Mouse (Mus musculus) forebrain, embryonic 11.5 days (tissue): Measurements from ENCODE around the gene Hipk3. TPM values are rescaled to one million over a fixed set of nuclear protein-coding genes. Genes with fewer than 3 reads are reported as not detected.

ENCODE experiments used
- ATAC-seq: fragments of 200-750 bp; cut with Nextera tagmentation; replicated peaks from 2 replicates; pipeline ENCODE4 v1.8.0; 2017; ENCODE audit warnings: moderate TSS enrichment; ENCODE audit not compliant: low FRiP score
- DNase-seq: peaks from one replicate; pipeline ENCODE4 v3.0.0-alpha.2; 2017; ENCODE audit warnings: low spot score
- H3K27ac ChIP-seq: fragments of 300-500 bp; sonication (generic); 2 replicates; pipeline ENCODE4 v1.5.1; 2014; ENCODE audit warnings: low read depth, low read length
- H3K27me3 ChIP-seq: fragments of 300-500 bp; sonication (generic); 2 replicates; pipeline ENCODE4 v1.6.1; 2014; ENCODE audit warnings: mild to moderate bottlenecking, low read length, mixed read lengths; ENCODE audit not compliant: control insufficient read depth, insufficient read depth
- H3K36me3 ChIP-seq: fragments of 300-500 bp; sonication (generic); 2 replicates; pipeline ENCODE4 v1.6.1; 2014; ENCODE audit warnings: mild to moderate bottlenecking, low read length, moderate library complexity, mixed read lengths; ENCODE audit not compliant: control insufficient read depth, insufficient read depth
- H3K4me1 ChIP-seq: fragments of 300-500 bp; sonication (generic); replicated peaks from 2 replicates; pipeline ENCODE4 v1.6.1; 2014; ENCODE audit warnings: low read length, mixed read lengths; ENCODE audit not compliant: control insufficient read depth, insufficient read depth
- H3K4me2 ChIP-seq: fragments of 300-500 bp; sonication (generic); 2 replicates; pipeline ENCODE4 v1.6.1; 2014; ENCODE audit warnings: low read depth, mild to moderate bottlenecking, low read length, moderate library complexity, mixed read lengths; ENCODE audit not compliant: severe bottlenecking
- H3K4me3 ChIP-seq: fragments of 300-500 bp; sonication (generic); 2 replicates; pipeline ENCODE4 v1.5.1; 2014; ENCODE audit warnings: low read depth, low read length
- H3K9ac ChIP-seq: fragments of 300-500 bp; sonication (generic); 2 replicates; pipeline ENCODE4 v1.6.1; 2014; ENCODE audit warnings: low read length
- H3K9me3 ChIP-seq: fragments of 300-500 bp; sonication (generic); 2 replicates; pipeline ENCODE4 v1.6.1; 2016; ENCODE audit warnings: low read length, mixed read lengths; ENCODE audit not compliant: control insufficient read depth
- WGBS: fragments of 180-500 bp; shearing (Covaris S2); extraction: QIAGEN DNeasy Blood & Tissue Kit; methylation state at CpG from one replicate; pipeline ENCODE4 v1.1.7; 2014; 5-methylcytosine and 5-hydroxymethylcytosine counted together
- polyA plus RNA-seq: library from polyadenylated mRNA; unstranded; fragments of >200 nt; fragmentation: Nextera tagmentation; extraction: Ambion mirVana; gene quantifications from 2 replicates; pipeline ENCODE4 v1.2.1, GENCODE M21; 2014

Hipk3 gene
- polyA plus RNA-seq, 1 experiment from 2014 or later: 12.0 TPM

GRCm38 (mm10) chr2:104497771-104498170 is 3.5 kb upstream of the Hipk3 start:
- Histone ChIP-seq H3K27me3 (no peaks in the 10 kb centered on the region; the same call in 1 of the 2 replicates), H3K9me3 (no peaks in the 10 kb centered on the region), H3K4me1 (no peaks in the 10 kb centered on the region), H3K27ac (no peak overlapping the region), H3K4me3 (no peak overlapping the region), H3K4me2 (no peak overlapping the region), H3K36me3 (no peaks in the 10 kb centered on the region), H3K9ac (no peak overlapping the region)
- 63% methylated on average over 4 of the region's 4 CpGs for WGBS
- DNase-seq: no peak
- no peak for ATAC-seq

DNA sequence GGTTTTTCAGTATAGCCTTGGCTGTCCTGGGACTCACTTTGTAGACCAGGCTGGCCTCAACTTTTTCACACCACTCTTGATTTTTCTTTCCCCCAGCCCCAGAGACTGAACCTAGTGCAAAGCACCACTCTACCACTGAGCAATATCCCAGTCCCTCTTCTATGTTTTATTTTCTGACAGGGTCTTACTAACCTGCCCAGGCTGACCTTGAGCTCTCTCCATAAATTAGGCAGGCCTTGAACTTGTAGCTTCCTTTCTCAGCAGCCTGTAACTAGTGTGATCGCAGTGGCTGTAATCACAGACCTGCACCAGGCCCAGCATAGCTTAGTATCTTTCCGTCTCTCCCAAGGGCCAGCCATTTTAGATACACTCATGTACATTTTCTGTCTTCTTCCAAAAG is 3.0 kb upstream of the Hipk3 start:
- Histone ChIP-seq H3K9ac (no peak overlapping the region), H3K4me3 (no peak overlapping the region), H3K27ac (no peak overlapping the region), H3K4me1 (no peaks in the 10 kb centered on the region), H3K36me3 (no peaks in the 10 kb centered on the region), H3K9me3 (no peaks in the 10 kb centered on the region), H3K27me3 (no peaks in the 10 kb centered on the region; the same call in 1 of the 2 replicates), H3K4me2 (no peak overlapping the region)
- ATAC-seq (no peak), DNase-seq (no peak)
- 93% methylated on average over 2 of the region's 2 CpGs for WGBS

DNA sequence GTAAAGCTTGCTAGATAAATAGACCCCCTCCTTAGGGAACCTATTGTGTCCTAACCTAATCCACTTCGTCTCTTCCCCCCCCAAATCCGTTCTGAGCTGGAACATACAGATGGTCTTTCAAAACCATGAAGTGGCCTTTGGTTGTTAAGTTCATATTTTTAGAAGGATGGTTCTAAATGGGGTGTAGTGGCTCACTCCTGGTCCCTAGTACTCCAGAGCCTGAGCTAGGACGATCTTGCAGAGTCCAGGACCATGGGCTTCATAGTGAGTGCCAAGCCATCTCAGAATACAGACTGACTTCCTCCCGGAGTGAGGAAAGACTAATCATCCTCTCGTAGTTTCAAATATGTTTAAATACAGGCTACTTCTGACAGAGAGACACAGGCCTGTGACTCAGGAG is 2.0 kb upstream of the Hipk3 start:
- ATAC-seq: no peak

DNA sequence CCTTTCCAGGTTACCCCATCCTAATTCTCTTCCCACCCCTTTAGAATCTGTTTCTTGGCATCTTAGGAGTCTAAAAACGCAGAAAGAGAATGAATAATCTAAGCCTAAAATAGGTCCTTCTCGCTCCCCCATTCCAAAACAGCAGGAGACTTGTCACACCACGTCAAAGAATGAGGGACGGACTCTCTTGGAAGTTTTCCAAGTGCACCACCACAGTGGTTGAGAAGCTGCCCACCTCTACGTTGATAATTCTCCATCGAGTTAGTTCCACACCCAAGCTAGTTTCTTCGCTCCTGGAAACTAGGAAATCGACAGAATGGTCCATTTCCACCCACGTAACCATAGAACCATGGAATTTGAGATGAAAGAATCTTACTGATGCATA is 547 bp upstream of the Hipk3 start:
- Histone ChIP-seq H3K36me3 (no peaks in the 10 kb centered on the region), H3K9me3 (no peaks in the 10 kb centered on the region), H3K4me2 (peak overlapping the region; percentile 80), H3K4me3 (peak overlapping the region; percentile 86), H3K4me1 (no peaks in the 10 kb centered on the region), H3K27ac (peak overlapping the region; percentile 98; the same call in 1 of the 2 replicates), H3K27me3 (no peaks in the 10 kb centered on the region; the same call in 1 of the 2 replicates), H3K9ac (peak overlapping the region; percentile 98)
- WGBS: 15% methylated on average over 9 of the region's 9 CpGs
- DNase-seq (no peak), ATAC-seq (no peak)

More for the DNA sequence above, 2.0 kb upstream of the Hipk3 start:
- Histone ChIP-seq H3K4me2 (no peak overlapping the region), H3K9ac (no peak overlapping the region), H3K36me3 (no peaks in the 10 kb centered on the region), H3K4me3 (no peak overlapping the region), H3K4me1 (no peaks in the 10 kb centered on the region), H3K27ac (no peak overlapping the region), H3K9me3 (no peaks in the 10 kb centered on the region), H3K27me3 (no peaks in the 10 kb centered on the region; the same call in 1 of the 2 replicates)
- DNase-seq: no peak
- 38% methylated on average over 5 of the region's 5 CpGs for WGBS

DNA sequence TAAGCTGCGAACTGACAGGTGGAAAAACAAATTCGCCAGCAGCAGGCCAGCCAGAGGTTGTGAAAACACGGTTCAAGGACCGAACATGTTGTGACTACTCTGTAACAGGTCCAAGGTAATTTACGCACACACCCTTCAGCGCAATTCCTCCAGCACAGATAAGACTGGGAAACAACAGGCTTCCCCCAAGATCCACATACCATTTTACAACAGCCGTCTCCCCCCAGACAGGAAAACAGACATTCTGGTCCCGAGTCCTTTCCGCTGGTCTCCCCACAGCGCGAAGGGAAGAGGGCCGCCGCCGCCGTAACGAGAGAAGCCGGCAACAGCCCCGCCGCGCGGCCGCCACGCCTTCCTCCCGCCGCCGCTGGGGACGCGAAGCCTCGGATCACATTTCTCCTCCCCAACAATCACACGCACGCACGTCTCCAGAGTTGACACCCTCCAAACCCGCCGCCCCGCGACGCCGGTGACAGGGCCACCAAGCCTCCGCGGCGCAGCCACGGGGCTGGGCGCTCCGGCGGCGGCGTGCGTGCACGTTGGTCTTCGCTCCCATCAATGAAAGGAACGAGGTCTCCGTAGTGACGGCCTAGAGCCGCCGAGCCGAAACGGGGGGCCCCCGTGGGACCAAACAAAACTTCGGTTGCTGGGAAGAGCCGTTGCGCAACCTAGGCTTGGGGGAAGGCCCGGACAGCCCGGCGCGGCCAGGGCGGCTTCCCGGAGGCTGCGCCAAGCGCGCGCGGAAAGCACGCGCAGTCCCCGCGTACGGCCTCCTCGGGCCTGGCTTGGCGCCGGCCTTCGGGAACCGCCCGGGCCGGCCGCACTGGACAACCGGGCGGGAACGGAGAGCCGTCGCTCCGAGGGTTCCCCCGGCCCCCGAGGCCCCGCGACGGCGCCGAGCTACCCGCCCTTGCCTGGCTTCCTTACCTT is 960 bp downstream of the Hipk3 start:
- H3K27ac ChIP-seq: peak overlapping the region; percentile 98
- peak overlapping the region; percentile 80 for H3K4me2 ChIP-seq
- no peaks in the 10 kb centered on the region for H3K36me3 ChIP-seq
- H3K9me3 ChIP-seq: no peaks in the 10 kb centered on the region
- H3K9ac ChIP-seq: peak overlapping the region; percentile 98
- H3K27me3 ChIP-seq: no peaks in the 10 kb centered on the region; the same call in 1 of the 2 replicates
- peak; percentile 75 for ATAC-seq
- WGBS: under 1% methylated on average over 98 of the region's 99 CpGs
- peak; percentile 91 for DNase-seq
- H3K4me3 ChIP-seq: peak overlapping the region; percentile 86
- H3K4me1 ChIP-seq: no peaks in the 10 kb centered on the region

DNA sequence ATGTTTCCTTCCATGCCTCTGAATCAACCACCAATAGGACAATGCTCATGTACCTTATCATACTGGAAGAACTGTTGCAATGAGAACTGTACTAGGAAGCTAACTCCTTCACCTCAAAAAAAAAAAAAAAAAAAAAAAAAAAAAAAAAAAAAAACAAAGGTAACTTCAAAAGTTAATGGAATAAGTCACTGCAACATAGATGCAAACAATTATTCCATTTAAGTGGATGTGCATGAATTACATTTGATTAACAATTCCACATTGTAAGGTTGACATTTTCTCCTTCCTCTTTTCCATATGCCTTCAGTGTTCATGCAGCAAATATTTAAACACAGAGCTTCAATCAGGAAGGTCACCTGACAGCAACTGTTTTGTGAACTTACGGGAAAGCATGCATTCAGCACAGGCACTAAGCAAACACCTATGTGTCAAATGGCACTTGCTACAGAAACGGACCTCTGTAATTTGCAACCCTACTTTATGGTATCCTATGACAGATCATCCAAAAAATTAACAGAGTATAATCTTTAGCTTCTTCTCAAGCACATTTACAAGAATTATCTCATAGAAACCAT is 2.9 kb downstream of the Hipk3 start:
- DNase-seq (no peak), ATAC-seq (no peak)
- Histone ChIP-seq H3K4me3 (no peak overlapping the region), H3K27ac (no peak overlapping the region), H3K9me3 (no peaks in the 10 kb centered on the region), H3K9ac (no peak overlapping the region), H3K36me3 (no peaks in the 10 kb centered on the region), H3K27me3 (no peaks in the 10 kb centered on the region; the same call in 1 of the 2 replicates), H3K4me1 (no peaks in the 10 kb centered on the region), H3K4me2 (no peak overlapping the region)
- WGBS: 65% methylated on average over 2 of the region's 2 CpGs

GRCm38 (mm10) chr2:104490761-104491160 is 3.5 kb downstream of the Hipk3 start:
- Histone ChIP-seq H3K27ac (no peak overlapping the region), H3K36me3 (no peaks in the 10 kb centered on the region), H3K4me2 (no peak overlapping the region), H3K4me3 (no peak overlapping the region), H3K9me3 (no peaks in the 10 kb centered on the region), H3K9ac (no peak overlapping the region), H3K4me1 (no peaks in the 10 kb centered on the region), H3K27me3 (no peaks in the 10 kb centered on the region; the same call in 1 of the 2 replicates)
- WGBS: 73% methylated on average over 2 of the region's 2 CpGs
- DNase-seq (no peak), ATAC-seq (no peak)

DNA sequence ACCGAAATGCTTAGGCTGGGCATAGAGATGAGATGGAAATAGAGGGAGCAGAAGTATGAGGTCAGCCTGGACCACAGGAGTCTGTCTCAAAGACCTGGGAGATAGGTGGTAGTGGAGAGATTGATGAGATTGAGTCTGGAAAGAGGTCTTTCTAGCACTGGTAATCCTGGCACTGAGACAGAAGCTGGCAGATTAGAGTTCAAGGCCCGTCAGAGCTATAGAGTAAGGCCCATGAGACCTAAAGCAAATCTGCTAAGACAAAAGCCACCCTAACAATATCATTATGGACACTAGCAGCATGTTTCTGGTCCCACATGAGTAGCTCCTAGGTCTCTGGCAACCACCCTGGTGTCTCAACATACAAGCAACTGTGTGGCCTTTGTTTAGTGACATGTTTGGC is 4.4 kb downstream of the Hipk3 start:
- H3K4me3 ChIP-seq: no peak overlapping the region
- ATAC-seq (no peak), DNase-seq (no peak)
- no peak overlapping the region for H3K9ac ChIP-seq
- H3K27me3 ChIP-seq: no peaks in the 10 kb centered on the region
- no peaks in the 10 kb centered on the region for H3K9me3 ChIP-seq
- WGBS: 84% methylated on average over 2 of the region's 2 CpGs
- H3K4me1 ChIP-seq: no peaks in the 10 kb centered on the region
- no peaks in the 10 kb centered on the region for H3K36me3 ChIP-seq
- no peak overlapping the region for H3K27ac ChIP-seq
- no peak overlapping the region for H3K4me2 ChIP-seq
